Mouse (Mus musculus) liver, postnatal 0 days (tissue): Measurements from ENCODE around the gene Map1b. TPM values are rescaled to one million over a fixed set of nuclear protein-coding genes. Genes with fewer than 3 reads are reported as not detected.

ENCODE experiments used
- ATAC-seq: fragments of 200-750 bp; cut with Nextera tagmentation; 2 replicates; pipeline ENCODE4 v1.8.0; 2017; ENCODE audit warnings: mild to moderate bottlenecking, moderate library complexity
- DNase-seq: peaks from one replicate; pipeline ENCODE4 v3.0.0-alpha.2; 2016
- H3K27ac ChIP-seq: fragments of 300-500 bp; sonication (generic); 2 replicates; pipeline ENCODE4 v1.5.1; 2014; ENCODE audit warnings: antibody characterized with exemption, moderate library complexity, mild to moderate bottlenecking, low read depth
- H3K27me3 ChIP-seq: fragments of 300-500 bp; sonication (generic); 2 replicates; pipeline ENCODE4 v1.6.1; 2014; ENCODE audit warnings: low read length, control low read depth, mixed read lengths; ENCODE audit not compliant: insufficient read depth
- H3K36me3 ChIP-seq: fragments of 300-500 bp; sonication (generic); replicated peaks from 2 replicates; pipeline ENCODE4 v1.6.1; 2014; ENCODE audit warnings: mild to moderate bottlenecking, control low read depth, low read length, moderate library complexity, mixed read lengths; ENCODE audit not compliant: insufficient read depth
- H3K4me1 ChIP-seq: fragments of 300-500 bp; sonication (generic); 2 replicates; pipeline ENCODE4 v1.6.1; 2014; ENCODE audit warnings: antibody characterized with exemption, mild to moderate bottlenecking, control low read depth; ENCODE audit not compliant: insufficient read depth
- H3K4me2 ChIP-seq: fragments of 300-500 bp; sonication (generic); 2 replicates; pipeline ENCODE4 v1.6.1; 2014; ENCODE audit warnings: low read depth, mild to moderate bottlenecking, low read length, moderate library complexity, mixed read lengths
- H3K4me3 ChIP-seq: fragments of 300-500 bp; sonication (generic); 2 replicates; pipeline ENCODE4 v1.5.1; 2014; ENCODE audit warnings: low read depth, low read length
- H3K9ac ChIP-seq: fragments of 300-500 bp; sonication (generic); replicated peaks from 2 replicates; pipeline ENCODE4 v1.6.1; 2014; ENCODE audit warnings: mild to moderate bottlenecking, moderate library complexity
- H3K9me3 ChIP-seq: fragments of 300-500 bp; sonication (generic); 2 replicates; pipeline ENCODE4 v1.6.1; 2016; ENCODE audit warnings: mild to moderate bottlenecking, control low read depth, low read length, mixed read lengths
- CTCF ChIP-seq: sonication (generic); IDR thresholded peaks from 2 replicates; pipeline ENCODE4 v1.5.1; 2016; ENCODE audit warnings: antibody characterized with exemption, low read depth
- EP300 ChIP-seq: IDR thresholded peaks from 2 replicates; pipeline ENCODE4 v1.6.1; 2016; ENCODE audit warnings: antibody characterized with exemption, low read depth, mild to moderate bottlenecking
- whole genome bisulfite sequencing: fragments of 180-500 bp; shearing (Covaris S2); extraction: QIAGEN DNeasy Blood & Tissue Kit; methylation state at CpG from one replicate; pipeline ENCODE4 v1.1.7; 2014; ENCODE audit not compliant: insufficient replicate concordance; 5-methylcytosine and 5-hydroxymethylcytosine counted together
- polyA plus RNA-seq: library from polyadenylated mRNA; unstranded; fragments of >200 nt; fragmentation: Nextera tagmentation; extraction: Ambion mirVana; gene quantifications from 2 replicates; pipeline ENCODE4 v1.2.1, GENCODE M21; 2015

Map1b gene
- 1.2 and 1.3 TPM in 2 replicates for polyA plus RNA-seq

DNA sequence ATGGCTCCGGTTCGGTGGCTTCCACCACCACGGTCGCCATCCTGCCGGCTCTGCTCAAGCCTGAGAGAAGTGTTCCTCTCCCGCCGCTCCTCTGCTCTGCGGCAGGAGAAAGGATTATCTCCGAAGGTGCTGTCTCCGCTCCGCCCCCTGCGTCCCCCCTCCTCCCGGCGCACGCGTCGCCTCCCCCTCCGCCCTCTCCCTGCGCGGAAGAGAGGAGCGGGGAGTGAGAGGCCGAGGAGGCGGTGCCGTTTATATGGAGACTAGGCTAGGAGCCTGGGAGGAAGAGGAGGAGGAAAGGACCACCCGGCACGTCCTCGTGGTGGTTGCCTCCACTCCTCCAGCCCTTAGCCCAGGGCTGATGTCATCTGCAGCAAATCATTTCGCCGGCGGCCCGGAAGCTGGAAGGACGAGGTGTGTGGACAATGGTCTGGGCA, at the start of gene Map1b:
Gene Map1b (minus strand): TSS at position 93 of the 434 bp plus-strand sequence.
- Histone ChIP-seq H3K9me3 (no peaks in the 10 kb centered on the region), H3K4me3 (peak within 1 kb of the TSS; percentile 47), H3K9ac (peak within 1 kb of the TSS; percentile 17; the same call in 1 of the 2 replicates), H3K4me1 (peaks cover 7% of the 10 kb centered on the region; the same call in 1 of the 2 replicates), H3K36me3 (no peaks in the 10 kb centered on the region), H3K4me2 (peak within 1 kb of the TSS; percentile 73), H3K27ac (no peak within 1 kb of the TSS), H3K27me3 (peaks cover 41% of the 10 kb centered on the region)
- WGBS: 0% methylated on average over 19 of the region's 32 CpGs
- ATAC-seq (no peak), DNase-seq (peak; percentile 21)
- TF ChIP-seq EP300 (no peak), CTCF (no peak)

DNA sequence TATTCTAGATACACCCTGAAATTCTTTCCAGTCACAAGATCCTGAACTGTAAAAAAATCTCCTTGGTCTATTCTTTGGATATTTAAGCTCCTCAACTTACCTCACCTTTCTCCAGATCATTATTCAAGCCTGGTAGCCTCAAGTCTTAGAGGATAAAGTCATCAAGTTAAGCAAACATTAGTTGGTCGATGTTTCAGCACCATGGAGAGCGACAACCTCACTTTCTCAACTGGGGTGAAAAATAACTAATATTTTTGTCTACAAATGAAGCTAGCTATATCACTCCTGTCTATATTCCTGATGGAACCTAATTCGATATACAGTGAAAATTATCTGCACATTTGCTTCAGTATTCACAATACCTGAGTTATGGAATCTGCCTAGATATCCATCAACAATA, 48.0 kb upstream of the Map1b start:
- Histone ChIP-seq H3K9ac (no peak overlapping the region), H3K27ac (no peak overlapping the region), H3K9me3 (no peaks in the 10 kb centered on the region), H3K27me3 (no peaks in the 10 kb centered on the region), H3K4me2 (no peak overlapping the region), H3K36me3 (no peaks in the 10 kb centered on the region), H3K4me1 (no peaks in the 10 kb centered on the region), H3K4me3 (no peak overlapping the region)
- no peak for ATAC-seq
- WGBS: 22% methylated on average over 3 of the region's 3 CpGs
- peak; percentile 42 for DNase-seq
- TF ChIP-seq EP300 (no peak), CTCF (no peak)

DNA sequence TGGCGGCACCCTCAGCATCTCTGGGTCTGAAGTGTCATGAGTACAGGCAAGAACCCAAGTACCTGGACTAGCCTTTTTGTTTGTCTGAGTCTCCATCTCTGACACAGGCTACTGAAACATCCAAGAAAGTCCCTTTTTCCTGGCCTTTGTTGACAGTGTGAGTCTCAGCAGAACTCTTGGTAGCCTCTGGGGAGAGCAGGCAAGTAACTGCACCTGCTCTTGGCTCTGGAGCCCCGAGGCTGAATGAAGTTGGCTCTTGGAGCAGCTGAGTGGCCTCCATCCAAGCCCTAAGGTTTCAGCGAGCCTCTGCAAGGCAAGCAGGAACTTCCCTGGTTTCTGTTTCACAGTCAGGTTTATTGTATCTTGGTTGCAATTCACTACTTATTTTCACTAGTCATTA, 46.7 kb upstream of the Map1b start:
- H3K4me1 ChIP-seq: no peaks in the 10 kb centered on the region
- no peaks in the 10 kb centered on the region for H3K36me3 ChIP-seq
- H3K4me3 ChIP-seq: no peak overlapping the region
- no peak for ATAC-seq
- H3K27ac ChIP-seq: no peak overlapping the region
- H3K27me3 ChIP-seq: no peaks in the 10 kb centered on the region
- DNase-seq: no peak
- no peak overlapping the region for H3K9ac ChIP-seq
- no peak for TF ChIP-seq EP300
- TF ChIP-seq CTCF: no peak
- no peaks in the 10 kb centered on the region for H3K9me3 ChIP-seq
- 60% methylated on average over 3 of the region's 3 CpGs for WGBS
- H3K4me2 ChIP-seq: no peak overlapping the region

DNA sequence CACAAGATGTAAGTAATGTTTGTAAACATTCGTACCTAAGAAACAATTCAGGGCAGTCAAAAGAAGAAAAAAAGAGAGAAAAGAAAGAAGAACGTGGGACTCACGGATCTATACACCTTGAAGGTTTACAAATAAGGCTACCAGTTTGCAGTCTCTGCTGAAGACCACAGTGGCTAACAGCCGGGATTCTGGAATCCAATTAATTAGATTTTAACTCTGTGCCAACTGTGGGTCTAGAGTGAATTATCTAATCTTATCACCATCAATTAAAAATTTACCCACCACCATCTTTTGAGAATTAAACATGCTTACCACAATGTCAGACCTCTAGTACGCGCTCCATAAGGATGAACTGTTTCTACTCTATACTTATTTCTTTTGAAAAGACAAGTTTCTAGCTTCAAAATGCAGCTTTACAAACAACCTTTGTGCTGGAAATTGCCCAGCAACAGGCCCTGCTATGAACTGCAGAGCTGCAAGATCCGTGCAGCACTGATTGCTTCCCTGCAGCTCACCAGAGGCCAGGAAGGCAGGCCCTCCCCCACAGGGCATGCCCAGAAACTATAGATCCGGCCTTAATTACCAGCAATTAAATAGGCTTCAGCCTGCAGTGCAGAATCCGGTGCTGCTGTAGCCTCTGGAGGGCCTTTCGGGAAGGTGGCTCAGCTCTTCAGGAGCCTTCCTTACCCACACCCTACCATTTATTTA, 45.7 kb upstream of the Map1b start:
- H3K9me3 ChIP-seq: no peaks in the 10 kb centered on the region
- no peaks in the 10 kb centered on the region for H3K27me3 ChIP-seq
- no peak overlapping the region for H3K4me3 ChIP-seq
- no peak overlapping the region for H3K4me2 ChIP-seq
- H3K36me3 ChIP-seq: no peaks in the 10 kb centered on the region
- no peak for ATAC-seq
- no peak for TF ChIP-seq EP300
- no peak for TF ChIP-seq CTCF
- no peaks in the 10 kb centered on the region for H3K4me1 ChIP-seq
- H3K9ac ChIP-seq: no peak overlapping the region
- 54% methylated on average over 10 of the region's 10 CpGs for WGBS
- DNase-seq: no peak
- no peak overlapping the region for H3K27ac ChIP-seq

DNA sequence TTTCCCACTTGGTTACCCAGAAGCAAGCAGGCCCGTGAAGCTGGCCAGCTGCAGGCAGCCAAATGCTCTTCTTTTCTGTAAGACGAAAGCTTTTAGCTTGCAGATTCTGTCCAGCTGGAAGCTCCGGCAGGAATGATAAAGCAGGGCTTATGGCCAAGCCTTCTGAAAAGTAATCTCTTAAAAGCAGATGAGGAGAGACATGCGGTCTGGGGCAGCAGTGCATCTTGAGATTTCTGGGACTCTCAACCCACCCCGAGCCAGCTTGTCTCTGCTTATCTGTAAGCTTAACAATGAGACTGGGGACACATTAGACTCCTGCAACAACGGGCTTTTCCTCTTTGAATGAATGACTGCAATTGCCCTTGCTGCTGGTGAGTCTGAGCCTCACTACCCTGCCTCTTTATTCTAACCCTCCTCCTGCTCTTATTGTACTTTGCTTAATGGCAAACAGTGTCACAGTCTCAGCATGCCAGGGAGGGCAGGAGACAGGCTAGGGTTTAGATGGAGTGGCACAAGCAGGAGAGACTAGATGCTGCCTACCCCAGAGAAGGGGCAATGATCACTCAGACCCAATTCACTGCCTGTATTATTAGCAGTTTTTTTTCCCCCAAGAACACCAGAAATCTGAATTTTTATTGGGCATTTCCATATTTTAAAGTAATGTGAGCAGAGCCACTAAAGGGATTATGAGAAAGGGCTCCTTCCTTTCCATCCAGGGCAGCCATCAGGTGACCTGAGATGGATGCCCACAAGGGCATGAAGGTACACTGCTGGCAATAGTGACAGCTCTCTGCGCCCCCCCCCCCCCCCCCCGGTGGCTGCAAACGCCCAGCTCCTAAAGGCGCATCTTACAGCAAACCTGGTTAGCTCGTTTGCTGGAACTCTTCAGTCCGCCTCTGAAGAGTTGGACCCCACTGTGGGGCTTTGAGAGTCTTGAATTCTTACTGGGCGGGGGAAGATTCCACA, 44.6 kb upstream of the Map1b start:
- H3K27me3 ChIP-seq: no peaks in the 10 kb centered on the region
- no peaks in the 10 kb centered on the region for H3K36me3 ChIP-seq
- H3K4me1 ChIP-seq: no peaks in the 10 kb centered on the region
- no peak overlapping the region for H3K9ac ChIP-seq
- WGBS: 57% methylated on average over 13 of the region's 13 CpGs
- DNase-seq (no peak), ATAC-seq (no peak)
- no peak overlapping the region for H3K4me2 ChIP-seq
- no peaks in the 10 kb centered on the region for H3K9me3 ChIP-seq
- H3K4me3 ChIP-seq: no peak overlapping the region
- H3K27ac ChIP-seq: no peak overlapping the region
- TF ChIP-seq CTCF: no peak
- TF ChIP-seq EP300: no peak
